Mouse (Mus musculus): ENCODE results near the gene Eps8. TPM values are rescaled to one million over a fixed set of nuclear protein-coding genes. Genes with fewer than 3 reads are reported as not detected.

The Eps8 gene
- polyA plus RNA-seq, 1 experiment from 2014 or later = 209 TPM

DNA sequence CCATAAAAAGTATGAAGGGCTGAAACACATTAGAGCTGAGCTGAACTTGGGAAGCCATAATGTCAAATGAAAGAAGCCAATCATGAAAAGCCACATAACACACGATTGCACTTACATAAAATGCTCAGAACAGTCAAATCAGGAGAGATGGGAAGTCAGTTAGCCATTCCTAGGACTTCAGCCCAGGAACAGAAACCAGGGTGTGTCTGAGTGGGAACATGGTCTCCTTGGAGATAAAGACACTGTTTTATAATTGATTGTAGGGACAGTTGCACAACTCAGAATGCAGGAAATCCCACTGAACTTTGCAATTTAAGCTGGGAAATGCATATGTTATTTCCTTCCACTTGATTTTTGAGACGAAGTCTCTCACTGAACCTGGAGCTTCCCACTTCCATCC is 28.0 kb upstream of the Eps8 start:
- Histone ChIP-seq H3K4me3 (ENCODE audit: low read depth, low read length) (no peak overlapping the region), H3K4me2 (replicated peaks; ENCODE audit: low read depth) (no peak overlapping the region), H3K36me3 (ENCODE audit: control insufficient read depth, insufficient read depth) (no peaks in the 10 kb centered on the region), H3K9ac (ENCODE audit: low read depth, low read length) (no peak overlapping the region), H3K27me3 (replicated peaks; ENCODE audit: control insufficient read depth, insufficient read depth, low read length) (no peaks in the 10 kb centered on the region), H3K9me3 (ENCODE audit: control insufficient read depth) (no peaks in the 10 kb centered on the region), H3K4me1 (replicated peaks; ENCODE audit: control insufficient read depth, insufficient read depth, low read length) (no peaks in the 10 kb centered on the region), H3K27ac (ENCODE audit: low read depth, low read length) (no peak overlapping the region)
- peak; percentile 77 for ATAC-seq
- TF ChIP-seq CTCF (IDR thresholded peaks at IDR 0.05; ENCODE audit: low read depth) = no peak
- 37% methylated on average over 2 of the region's 2 CpGs for WGBS

DNA sequence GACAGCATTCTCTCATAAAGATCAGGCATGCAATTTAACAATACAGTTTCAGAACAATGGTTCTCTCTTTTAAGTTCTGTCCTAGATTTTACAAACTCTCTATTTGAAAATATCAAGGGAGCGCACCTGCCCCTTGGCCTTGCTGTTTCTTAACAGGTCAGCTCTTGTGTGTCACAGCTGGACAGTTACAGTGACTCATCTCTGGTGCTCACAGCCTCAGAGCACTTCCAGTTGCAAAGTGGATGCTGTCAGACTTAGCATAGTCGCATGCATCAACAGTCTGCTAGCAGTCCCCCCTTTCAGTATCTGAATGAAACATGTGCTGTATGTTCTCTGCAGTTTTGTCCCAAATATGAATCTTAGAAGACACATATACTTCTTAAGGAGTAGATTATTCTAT is 26.3 kb upstream of the Eps8 start:
- WGBS = 82% methylated on average over 2 of the region's 2 CpGs
- H3K4me2 ChIP-seq (replicated peaks; ENCODE audit: low read depth) = no peak overlapping the region

DNA sequence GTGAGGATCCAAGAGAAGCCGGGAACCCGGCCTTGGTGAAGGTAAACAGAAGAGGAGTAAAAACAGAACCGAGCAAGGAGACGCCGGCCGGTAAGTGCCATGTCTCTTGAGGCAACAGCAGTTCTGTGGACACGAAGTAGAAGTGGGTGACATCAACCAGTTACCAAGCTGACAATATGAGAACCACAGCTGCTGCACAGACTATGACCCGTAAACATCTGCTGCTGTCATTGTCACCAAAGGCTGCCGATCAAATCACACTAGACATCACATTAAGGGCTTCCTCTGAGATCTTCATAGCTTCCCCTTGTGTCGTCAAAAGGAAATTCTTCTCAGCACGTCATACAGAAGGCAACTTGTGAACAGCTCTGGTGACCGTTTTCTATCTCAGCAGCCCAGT is 21.9 kb upstream of the Eps8 start:
- Histone ChIP-seq H3K4me3 (ENCODE audit: low read depth, low read length) (no peak overlapping the region), H3K9ac (ENCODE audit: low read depth, low read length) (no peak overlapping the region), H3K4me1 (replicated peaks; ENCODE audit: control insufficient read depth, insufficient read depth, low read length) (no peaks in the 10 kb centered on the region), H3K36me3 (ENCODE audit: control insufficient read depth, insufficient read depth) (no peaks in the 10 kb centered on the region), H3K27ac (ENCODE audit: low read depth, low read length) (no peak overlapping the region), H3K27me3 (replicated peaks; ENCODE audit: control insufficient read depth, insufficient read depth, low read length) (no peaks in the 10 kb centered on the region), H3K4me2 (replicated peaks; ENCODE audit: low read depth) (no peak overlapping the region), H3K9me3 (ENCODE audit: control insufficient read depth) (no peaks in the 10 kb centered on the region)
- no peak for ATAC-seq
- no peak for TF ChIP-seq CTCF (IDR thresholded peaks at IDR 0.05; ENCODE audit: low read depth)
- 82% methylated on average over 12 of the region's 12 CpGs for WGBS

More for the DNA sequence above, 26.3 kb upstream of the Eps8 start:
- Histone ChIP-seq H3K9me3 (ENCODE audit: control insufficient read depth) (no peaks in the 10 kb centered on the region), H3K4me1 (replicated peaks; ENCODE audit: control insufficient read depth, insufficient read depth, low read length) (no peaks in the 10 kb centered on the region), H3K27me3 (replicated peaks; ENCODE audit: control insufficient read depth, insufficient read depth, low read length) (no peaks in the 10 kb centered on the region), H3K36me3 (ENCODE audit: control insufficient read depth, insufficient read depth) (no peaks in the 10 kb centered on the region), H3K4me3 (ENCODE audit: low read depth, low read length) (no peak overlapping the region), H3K27ac (ENCODE audit: low read depth, low read length) (no peak overlapping the region), H3K9ac (ENCODE audit: low read depth, low read length) (no peak overlapping the region)
- no peak for TF ChIP-seq CTCF (IDR thresholded peaks at IDR 0.05; ENCODE audit: low read depth)
- ATAC-seq = no peak

DNA sequence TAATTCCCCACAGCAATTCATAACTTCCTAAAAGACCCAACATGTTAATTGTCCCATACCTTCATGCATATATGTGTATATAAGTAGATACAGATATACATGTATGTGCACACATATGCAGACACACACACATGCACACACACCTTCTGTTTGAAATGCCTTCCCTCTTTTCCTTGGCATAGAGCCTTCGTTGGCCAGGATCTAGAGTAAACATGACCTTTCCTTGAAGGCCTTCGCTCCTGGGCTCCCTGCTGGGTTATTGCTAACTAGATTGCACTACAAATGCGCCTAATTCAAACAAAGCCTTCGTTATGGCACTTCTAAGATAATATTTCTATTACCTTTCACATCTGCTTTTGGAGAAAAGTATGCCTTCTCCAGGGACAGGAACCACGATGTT is 20.9 kb upstream of the Eps8 start:
- no peaks in the 10 kb centered on the region for H3K36me3 ChIP-seq (ENCODE audit: control insufficient read depth, insufficient read depth)
- no peaks in the 10 kb centered on the region for H3K9me3 ChIP-seq (ENCODE audit: control insufficient read depth)
- no peak for ATAC-seq
- H3K4me2 ChIP-seq (replicated peaks; ENCODE audit: low read depth) = no peak overlapping the region
- H3K27me3 ChIP-seq (replicated peaks; ENCODE audit: control insufficient read depth, insufficient read depth, low read length) = no peaks in the 10 kb centered on the region
- no peak overlapping the region for H3K9ac ChIP-seq (ENCODE audit: low read depth, low read length)
- no peak overlapping the region for H3K4me3 ChIP-seq (ENCODE audit: low read depth, low read length)
- 26% methylated on average over 5 of the region's 5 CpGs for WGBS
- no peak overlapping the region for H3K27ac ChIP-seq (ENCODE audit: low read depth, low read length)
- no peaks in the 10 kb centered on the region for H3K4me1 ChIP-seq (replicated peaks; ENCODE audit: control insufficient read depth, insufficient read depth, low read length)
- TF ChIP-seq CTCF (IDR thresholded peaks at IDR 0.05; ENCODE audit: low read depth) = no peak

DNA sequence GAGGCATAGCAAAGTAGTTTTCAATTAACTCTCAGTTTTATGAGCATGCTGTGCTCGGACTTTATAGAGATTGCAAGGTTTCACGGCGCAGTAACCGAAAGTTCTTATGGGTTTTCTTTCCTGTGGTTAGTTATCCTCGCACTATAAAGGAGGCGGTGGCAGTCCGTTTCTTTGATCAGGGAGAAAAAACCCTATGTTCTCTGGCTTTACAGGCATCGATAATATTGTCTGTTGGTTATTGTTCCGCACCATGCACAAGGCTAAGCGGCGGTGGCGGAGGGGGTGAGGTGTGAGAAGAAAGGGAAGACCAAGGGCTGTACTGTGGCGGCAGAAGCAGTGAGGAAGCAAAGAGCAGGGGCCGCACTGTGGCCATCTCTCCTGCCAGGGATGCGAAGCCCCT is 18.6 kb upstream of the Eps8 start:
- Histone ChIP-seq H3K9me3 (ENCODE audit: control insufficient read depth) (no peaks in the 10 kb centered on the region), H3K27me3 (replicated peaks; ENCODE audit: control insufficient read depth, insufficient read depth, low read length) (no peaks in the 10 kb centered on the region), H3K27ac (ENCODE audit: low read depth, low read length) (no peak overlapping the region), H3K4me3 (ENCODE audit: low read depth, low read length) (no peak overlapping the region), H3K4me2 (replicated peaks; ENCODE audit: low read depth) (no peak overlapping the region), H3K9ac (ENCODE audit: low read depth, low read length) (no peak overlapping the region), H3K36me3 (ENCODE audit: control insufficient read depth, insufficient read depth) (no peaks in the 10 kb centered on the region), H3K4me1 (replicated peaks; ENCODE audit: control insufficient read depth, insufficient read depth, low read length) (no peaks in the 10 kb centered on the region)
- 88% methylated on average over 15 of the region's 15 CpGs for WGBS
- no peak for TF ChIP-seq CTCF (IDR thresholded peaks at IDR 0.05; ENCODE audit: low read depth)
- ATAC-seq = no peak

DNA sequence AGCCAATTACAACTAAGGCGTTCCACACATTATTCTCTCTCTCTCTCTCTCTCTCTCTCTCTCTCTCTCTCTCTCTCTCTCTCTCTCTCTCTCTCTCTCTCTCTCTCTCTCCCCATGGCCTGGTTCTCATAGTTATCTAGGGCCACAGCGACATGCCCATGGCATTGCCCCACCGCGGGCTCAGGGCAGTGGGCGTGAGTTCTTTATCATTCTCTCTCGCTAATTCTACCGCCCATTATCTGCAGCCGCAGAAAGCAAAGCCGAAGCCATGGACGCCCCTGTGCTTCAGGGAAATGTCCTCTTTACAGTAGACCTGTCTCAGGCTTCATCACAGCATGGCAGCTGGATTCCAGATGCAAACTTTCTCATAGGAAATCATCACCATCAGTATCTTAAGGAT is 16.9 kb upstream of the Eps8 start:
- Histone ChIP-seq H3K4me3 (ENCODE audit: low read depth, low read length) (no peak overlapping the region), H3K27me3 (replicated peaks; ENCODE audit: control insufficient read depth, insufficient read depth, low read length) (no peaks in the 10 kb centered on the region), H3K4me1 (replicated peaks; ENCODE audit: control insufficient read depth, insufficient read depth, low read length) (no peaks in the 10 kb centered on the region), H3K9ac (ENCODE audit: low read depth, low read length) (no peak overlapping the region), H3K9me3 (ENCODE audit: control insufficient read depth) (no peaks in the 10 kb centered on the region), H3K36me3 (ENCODE audit: control insufficient read depth, insufficient read depth) (no peaks in the 10 kb centered on the region), H3K4me2 (replicated peaks; ENCODE audit: low read depth) (no peak overlapping the region), H3K27ac (ENCODE audit: low read depth, low read length) (no peak overlapping the region)
- TF ChIP-seq CTCF (IDR thresholded peaks at IDR 0.05; ENCODE audit: low read depth) = no peak
- 62% methylated on average over 10 of the region's 10 CpGs for WGBS
- ATAC-seq = no peak

DNA sequence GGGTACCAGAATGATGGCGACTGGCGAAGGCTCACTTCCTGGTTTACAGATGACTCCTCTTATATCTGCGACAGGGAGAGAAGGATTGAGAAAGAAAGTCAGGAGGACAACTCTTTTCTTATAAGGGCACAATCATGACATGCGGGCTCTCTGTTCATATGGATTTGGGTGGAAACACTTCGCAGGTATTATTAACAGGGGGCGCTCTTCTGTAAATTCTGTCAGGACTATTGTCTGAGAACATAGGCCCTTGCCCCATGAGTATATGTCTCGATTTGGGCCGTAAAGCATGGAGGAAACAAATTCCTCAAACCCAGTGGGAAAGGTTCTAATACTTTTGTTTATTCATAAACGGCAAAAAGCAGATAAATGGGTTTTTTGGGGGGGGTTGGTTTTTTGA is 16.1 kb upstream of the Eps8 start:
- ATAC-seq = no peak
- Histone ChIP-seq H3K9ac (ENCODE audit: low read depth, low read length) (no peak overlapping the region), H3K4me2 (replicated peaks; ENCODE audit: low read depth) (no peak overlapping the region), H3K27ac (ENCODE audit: low read depth, low read length) (no peak overlapping the region), H3K9me3 (ENCODE audit: control insufficient read depth) (no peaks in the 10 kb centered on the region), H3K4me1 (replicated peaks; ENCODE audit: control insufficient read depth, insufficient read depth, low read length) (no peaks in the 10 kb centered on the region), H3K27me3 (replicated peaks; ENCODE audit: control insufficient read depth, insufficient read depth, low read length) (no peaks in the 10 kb centered on the region), H3K36me3 (ENCODE audit: control insufficient read depth, insufficient read depth) (no peaks in the 10 kb centered on the region), H3K4me3 (ENCODE audit: low read depth, low read length) (no peak overlapping the region)
- WGBS = 92% methylated on average over 9 of the region's 9 CpGs
- no peak for TF ChIP-seq CTCF (IDR thresholded peaks at IDR 0.05; ENCODE audit: low read depth)

All from intestine, postnatal 0 days (tissue).